Mouse (Mus musculus) frontal cortex, adult (tissue): ENCODE measurements at regions not wholly inside any gene's neighbourhood (a gene's known extent, or its start where the extent isn't known, plus 50 kb on each side); places are given as distances from the start of the nearest gene placed in this dataset.

Source experiments
- ATAC-seq: cut with Nextera tagmentation; 2 replicates; pipeline ENCODE4 v1.9.2; 2017; ENCODE audit warnings: mild to moderate bottlenecking, moderate library complexity, mixed read lengths; ENCODE audit not compliant: low TSS enrichment

- no peak for ATAC-seq
Measured at GRCm38 (mm10) chr17:79547075-79547474, 64.6 kb upstream of the Rmdn2 start.

- ATAC-seq = no peak
Measured at GRCm38 (mm10) chr17:79547524-79547923, 64.1 kb upstream of the Rmdn2 start.

GRCm38 (mm10) chr17:79550409-79550808, 61.3 kb upstream of the Rmdn2 start:
- ATAC-seq = peak; percentile 52; the same call in 1 of the 2 replicates

GRCm38 (mm10) chr17:79553850-79554249, 57.8 kb upstream of the Rmdn2 start:
- ATAC-seq = no peak

GRCm38 (mm10) chr17:79555593-79555992, 56.1 kb upstream of the Rmdn2 start:
- no peak for ATAC-seq
